Mouse (Mus musculus): ENCODE measurements around the gene Btbd9.

Gene Btbd9

GRCm38 (mm10) chr17:30255928-30256560 lies 320.2 kb downstream of the Btbd9 start:
- DNase-seq (ENCODE audit: low read depth, low spot score): no peak

GRCm38 (mm10) chr17:30253924-30254323 lies 322.4 kb downstream of the Btbd9 start:
- no peak for DNase-seq (ENCODE audit: low read depth, low spot score)

- no peak for DNase-seq (ENCODE audit: low read depth, low spot score)
Observed at GRCm38 (mm10) chr17:30253028-30253427, 323.3 kb downstream of the Btbd9 start.

GRCm38 (mm10) chr17:30245308-30245706 lies 331.0 kb downstream of the Btbd9 start:
- DNase-seq (ENCODE audit: low read depth, low spot score): no peak

- no peak for DNase-seq (ENCODE audit: low read depth, low spot score)
Observed at GRCm38 (mm10) chr17:30244651-30245307, 331.5 kb downstream of the Btbd9 start.

- no peak for DNase-seq (ENCODE audit: low read depth, low spot score)
Observed at GRCm38 (mm10) chr17:30243540-30243939, 332.7 kb downstream of the Btbd9 start.

GRCm38 (mm10) chr17:30242647-30243046 lies 333.6 kb downstream of the Btbd9 start:
- DNase-seq (ENCODE audit: low read depth, low spot score): no peak

- no peak for DNase-seq (ENCODE audit: low read depth, low spot score)
Observed at GRCm38 (mm10) chr17:30241720-30242322, 334.5 kb downstream of the Btbd9 start.

GRCm38 (mm10) chr17:30241061-30241460 lies 335.2 kb downstream of the Btbd9 start:
- DNase-seq (ENCODE audit: low read depth, low spot score): no peak

- DNase-seq (ENCODE audit: low read depth, low spot score): no peak
Observed at GRCm38 (mm10) chr17:30240659-30241058, 335.6 kb downstream of the Btbd9 start.

- DNase-seq (ENCODE audit: low read depth, low spot score): no peak
Observed at GRCm38 (mm10) chr17:30239458-30239857, 336.8 kb downstream of the Btbd9 start.

- no peak for DNase-seq (ENCODE audit: low read depth, low spot score)
Observed at GRCm38 (mm10) chr17:30237600-30237999, 338.7 kb downstream of the Btbd9 start.

GRCm38 (mm10) chr17:30236611-30237010 lies 339.7 kb downstream of the Btbd9 start:
- no peak for DNase-seq (ENCODE audit: low read depth, low spot score)

GRCm38 (mm10) chr17:30235380-30235779 lies 340.9 kb downstream of the Btbd9 start:
- DNase-seq (ENCODE audit: low read depth, low spot score): no peak

- DNase-seq (ENCODE audit: low read depth, low spot score): no peak
Observed at GRCm38 (mm10) chr17:30232698-30233097, 343.6 kb downstream of the Btbd9 start.

- no peak for DNase-seq (ENCODE audit: low read depth, low spot score)
Observed at GRCm38 (mm10) chr17:30231483-30231882, 344.8 kb downstream of the Btbd9 start.

- no peak for DNase-seq (ENCODE audit: low read depth, low spot score)
Observed at GRCm38 (mm10) chr17:30230428-30230827, 345.9 kb downstream of the Btbd9 start.

GRCm38 (mm10) chr17:30228439-30229215 lies 347.7 kb downstream of the Btbd9 start:
- DNase-seq (ENCODE audit: low read depth, low spot score): no peak

GRCm38 (mm10) chr17:30225030-30225740 lies 351.1 kb downstream of the Btbd9 start:
- DNase-seq (ENCODE audit: low read depth, low spot score): peak; percentile 34

GRCm38 (mm10) chr17:30222837-30223236 lies 353.5 kb downstream of the Btbd9 start:
- no peak for DNase-seq (ENCODE audit: low read depth, low spot score)

- DNase-seq (ENCODE audit: low read depth, low spot score): no peak
Observed at GRCm38 (mm10) chr17:30222361-30222760, 353.9 kb downstream of the Btbd9 start.

- no peak for DNase-seq (ENCODE audit: low read depth, low spot score)
Observed at GRCm38 (mm10) chr17:30221677-30222076, 354.6 kb downstream of the Btbd9 start.
